Mouse (Mus musculus) lung, postnatal 0 days (tissue): ENCODE measurements at regions not wholly inside any gene's neighbourhood (a gene's known extent, or its start where the extent isn't known, plus 50 kb on each side); places are given as distances from the start of the nearest gene placed in this dataset.

Source experiments
- ATAC-seq: fragments of 200-750 bp; cut with Nextera tagmentation; 2 replicates; pipeline ENCODE4 v1.8.0; 2017; ENCODE audit warnings: moderate library complexity
- DNase-seq: peaks from one replicate; pipeline ENCODE4 v3.0.0-alpha.2; 2016; ENCODE audit warnings: low spot score
- H3K27ac ChIP-seq: fragments of 300-500 bp; sonication (generic); 2 replicates; pipeline ENCODE4 v1.5.1; 2014; ENCODE audit warnings: antibody characterized with exemption, mild to moderate bottlenecking, low read length, mixed read lengths
- H3K27me3 ChIP-seq: fragments of 300-500 bp; sonication (generic); replicated peaks from 2 replicates; pipeline ENCODE4 v1.6.1; 2014; ENCODE audit warnings: low read length, mixed read lengths; ENCODE audit not compliant: insufficient read depth
- H3K36me3 ChIP-seq: fragments of 300-500 bp; sonication (generic); 2 replicates; pipeline ENCODE4 v1.6.1; 2014; ENCODE audit warnings: low read length, mixed read lengths; ENCODE audit not compliant: insufficient read depth
- H3K4me1 ChIP-seq: fragments of 300-500 bp; sonication (generic); 2 replicates; pipeline ENCODE4 v1.6.1; 2014; ENCODE audit warnings: antibody characterized with exemption, low read depth, low read length, mixed read lengths; ENCODE audit not compliant: insufficient read depth
- H3K4me2 ChIP-seq: fragments of 300-500 bp; sonication (generic); replicated peaks from 2 replicates; pipeline ENCODE4 v1.6.1; 2014; ENCODE audit warnings: low read depth, mild to moderate bottlenecking, low read length, moderate library complexity, mixed read lengths
- H3K4me3 ChIP-seq: fragments of 300-500 bp; sonication (generic); 2 replicates; pipeline ENCODE4 v1.5.1; 2014; ENCODE audit warnings: low read depth, low read length
- H3K9ac ChIP-seq: fragments of 300-500 bp; sonication (generic); replicated peaks from 2 replicates; pipeline ENCODE4 v1.6.1; 2014; ENCODE audit warnings: low read depth, mild to moderate bottlenecking
- H3K9me3 ChIP-seq: fragments of 300-500 bp; sonication (generic); 2 replicates; pipeline ENCODE4 v1.6.1; 2016; ENCODE audit warnings: low read length, mixed read lengths
- CTCF ChIP-seq: IDR thresholded peaks from 2 replicates; pipeline ENCODE4 v1.5.1; 2016; ENCODE audit warnings: antibody characterized with exemption, mild to moderate bottlenecking
- EP300 ChIP-seq: IDR thresholded peaks from 2 replicates; pipeline ENCODE4 v1.6.1; 2016; ENCODE audit warnings: antibody characterized with exemption, mild to moderate bottlenecking, control low read depth
- WGBS: fragments of 180-500 bp; shearing (Covaris S2); extraction: QIAGEN DNeasy Blood & Tissue Kit; methylation state at CpG from one replicate; pipeline ENCODE4 v1.1.7; 2014; 5-methylcytosine and 5-hydroxymethylcytosine counted together

GRCm38 (mm10) chr13:44308227-44308626 is 421.0 kb upstream of the Jarid2 start:
- Histone ChIP-seq H3K9ac (no peak overlapping the region), H3K4me3 (no peak overlapping the region), H3K27ac (no peak overlapping the region), H3K4me2 (no peak overlapping the region), H3K27me3 (no peaks in the 10 kb centered on the region), H3K4me1 (no peaks in the 10 kb centered on the region), H3K9me3 (no peaks in the 10 kb centered on the region), H3K36me3 (no peaks in the 10 kb centered on the region)
- TF ChIP-seq CTCF, result no peak
- no peak for DNase-seq
- WGBS, result 75% methylated on average over 13 of the region's 13 CpGs
- ATAC-seq, result no peak

GRCm38 (mm10) chr13:44312237-44312636 is 417.0 kb upstream of the Jarid2 start:
- TF ChIP-seq EP300 (no peak), CTCF (no peak)
- Histone ChIP-seq H3K27ac (no peak overlapping the region), H3K9ac (no peak overlapping the region), H3K4me2 (no peak overlapping the region), H3K36me3 (no peaks in the 10 kb centered on the region), H3K27me3 (no peaks in the 10 kb centered on the region), H3K4me1 (no peaks in the 10 kb centered on the region), H3K4me3 (no peak overlapping the region), H3K9me3 (no peaks in the 10 kb centered on the region)
- 94% methylated on average over 6 of the region's 6 CpGs for WGBS
- no peak for ATAC-seq
- DNase-seq, result no peak

GRCm38 (mm10) chr13:44316747-44317446 is 412.4 kb upstream of the Jarid2 start:
- Histone ChIP-seq H3K4me1 (no peaks in the 10 kb centered on the region), H3K4me2 (no peak overlapping the region), H3K4me3 (no peak overlapping the region), H3K9ac (no peak overlapping the region), H3K27ac (no peak overlapping the region), H3K36me3 (no peaks in the 10 kb centered on the region), H3K27me3 (no peaks in the 10 kb centered on the region), H3K9me3 (no peaks in the 10 kb centered on the region)
- peak; percentile 28 for DNase-seq
- TF ChIP-seq CTCF (no peak), EP300 (no peak)
- 74% methylated on average over 13 of the region's 13 CpGs for WGBS
- ATAC-seq, result peak; percentile 59

- ATAC-seq (no peak), DNase-seq (no peak)
- H3K4me1 ChIP-seq, result no peaks in the 10 kb centered on the region
- H3K4me3 ChIP-seq, result no peak overlapping the region
- no peak for TF ChIP-seq EP300
- WGBS, result 81% methylated on average over 8 of the region's 8 CpGs
- H3K36me3 ChIP-seq, result no peaks in the 10 kb centered on the region
- H3K9me3 ChIP-seq, result no peaks in the 10 kb centered on the region
- no peak overlapping the region for H3K27ac ChIP-seq
- H3K4me2 ChIP-seq, result no peak overlapping the region
- H3K9ac ChIP-seq, result no peak overlapping the region
- H3K27me3 ChIP-seq, result no peaks in the 10 kb centered on the region
These were observed 411.7 kb upstream of the Jarid2 start for GRCm38 (mm10) chr13:44317596-44317995.

GRCm38 (mm10) chr13:44319101-44319500 is 410.2 kb upstream of the Jarid2 start:
- DNase-seq (no peak), ATAC-seq (no peak)
- no peak overlapping the region for H3K27ac ChIP-seq
- no peaks in the 10 kb centered on the region for H3K9me3 ChIP-seq
- H3K4me3 ChIP-seq, result no peak overlapping the region
- H3K4me2 ChIP-seq, result no peak overlapping the region
- H3K36me3 ChIP-seq, result no peaks in the 10 kb centered on the region
- no peaks in the 10 kb centered on the region for H3K4me1 ChIP-seq
- H3K9ac ChIP-seq, result no peak overlapping the region
- H3K27me3 ChIP-seq, result no peaks in the 10 kb centered on the region
- 72% methylated on average over 9 of the region's 9 CpGs for WGBS
- TF ChIP-seq CTCF (no peak), EP300 (no peak)

- H3K9me3 ChIP-seq, result no peaks in the 10 kb centered on the region
- H3K4me1 ChIP-seq, result no peaks in the 10 kb centered on the region
- no peak for ATAC-seq
- no peak for DNase-seq
- no peaks in the 10 kb centered on the region for H3K27me3 ChIP-seq
- H3K9ac ChIP-seq, result no peak overlapping the region
- H3K27ac ChIP-seq, result no peak overlapping the region
- TF ChIP-seq EP300, result no peak
- TF ChIP-seq CTCF, result no peak
- H3K36me3 ChIP-seq, result no peaks in the 10 kb centered on the region
- H3K4me2 ChIP-seq, result no peak overlapping the region
- WGBS, result 90% methylated on average over 9 of the region's 9 CpGs
- H3K4me3 ChIP-seq, result no peak overlapping the region
These were observed 409.8 kb upstream of the Jarid2 start for GRCm38 (mm10) chr13:44319511-44319910.

GRCm38 (mm10) chr13:44320311-44320710 is 409.0 kb upstream of the Jarid2 start:
- H3K27ac ChIP-seq, result no peak overlapping the region
- DNase-seq (no peak), ATAC-seq (no peak)
- no peaks in the 10 kb centered on the region for H3K9me3 ChIP-seq
- no peaks in the 10 kb centered on the region for H3K4me1 ChIP-seq
- TF ChIP-seq EP300, result no peak
- no peak for TF ChIP-seq CTCF
- H3K4me3 ChIP-seq, result no peak overlapping the region
- H3K4me2 ChIP-seq, result no peak overlapping the region
- no peak overlapping the region for H3K9ac ChIP-seq
- H3K27me3 ChIP-seq, result no peaks in the 10 kb centered on the region
- WGBS, result 94% methylated on average over 4 of the region's 4 CpGs
- H3K36me3 ChIP-seq, result no peaks in the 10 kb centered on the region
